Mouse (Mus musculus): ENCODE data around the gene Hsd11b1. TPM values are rescaled to one million over a fixed set of nuclear protein-coding genes. Genes with fewer than 3 reads are reported as not detected.

Hsd11b1 gene
- polyA plus RNA-seq, 1 experiment from 2014 or later: 2.2 TPM

- Histone ChIP-seq H3K36me3 (ENCODE audit: control insufficient read depth, insufficient read depth, low read length) (no peaks in the 10 kb centered on the region), H3K4me1 (ENCODE audit: control insufficient read depth, insufficient read depth, low read length) (no peaks in the 10 kb centered on the region), H3K9ac (ENCODE audit: low read depth, low read length) (no peak overlapping the region), H3K4me2 (no peak overlapping the region), H3K9me3 (replicated peaks; ENCODE audit: control insufficient read depth, low read length) (no peaks in the 10 kb centered on the region), H3K27ac (ENCODE audit: low read depth, low read length) (no peak overlapping the region), H3K4me3 (ENCODE audit: low read depth, low read length) (no peak overlapping the region), H3K27me3 (ENCODE audit: control insufficient read depth, insufficient read depth, low read length) (no peaks in the 10 kb centered on the region)
- WGBS (ENCODE audit: insufficient replicate concordance): 83% methylated on average over 18 of the region's 18 CpGs
- ATAC-seq (replicated peaks; ENCODE audit: insufficient number of reproducible peaks, low FRiP score, low TSS enrichment): no peak
Measured at GRCm38 (mm10) chr1:193197494-193198205, 66.2 kb downstream of the Hsd11b1 start.

- Histone ChIP-seq H3K9me3 (replicated peaks; ENCODE audit: control insufficient read depth, low read length) (no peaks in the 10 kb centered on the region), H3K4me2 (no peak overlapping the region), H3K4me1 (ENCODE audit: control insufficient read depth, insufficient read depth, low read length) (peaks cover 2% of the 10 kb centered on the region), H3K27me3 (ENCODE audit: control insufficient read depth, insufficient read depth, low read length) (no peaks in the 10 kb centered on the region), H3K4me3 (ENCODE audit: low read depth, low read length) (no peak overlapping the region), H3K36me3 (ENCODE audit: control insufficient read depth, insufficient read depth, low read length) (no peaks in the 10 kb centered on the region), H3K27ac (ENCODE audit: low read depth, low read length) (no peak overlapping the region), H3K9ac (ENCODE audit: low read depth, low read length) (no peak overlapping the region)
- 48% methylated on average over 3 of the region's 3 CpGs for WGBS (ENCODE audit: insufficient replicate concordance)
- ATAC-seq (replicated peaks; ENCODE audit: insufficient number of reproducible peaks, low FRiP score, low TSS enrichment): no peak
Measured at GRCm38 (mm10) chr1:193195169-193195810, 68.6 kb downstream of the Hsd11b1 start.

- no peaks in the 10 kb centered on the region for H3K27me3 ChIP-seq (ENCODE audit: control insufficient read depth, insufficient read depth, low read length)
- H3K9me3 ChIP-seq (replicated peaks; ENCODE audit: control insufficient read depth, low read length): no peaks in the 10 kb centered on the region
- H3K9ac ChIP-seq (ENCODE audit: low read depth, low read length): no peak overlapping the region
- 86% methylated on average over 3 of the region's 3 CpGs for WGBS (ENCODE audit: insufficient replicate concordance)
- H3K4me3 ChIP-seq (ENCODE audit: low read depth, low read length): no peak overlapping the region
- H3K4me2 ChIP-seq: no peak overlapping the region
- peaks cover 9% of the 10 kb centered on the region for H3K4me1 ChIP-seq (ENCODE audit: control insufficient read depth, insufficient read depth, low read length)
- no peak; the same call in 1 of the 2 replicates for ATAC-seq (replicated peaks; ENCODE audit: insufficient number of reproducible peaks, low FRiP score, low TSS enrichment)
- H3K27ac ChIP-seq (ENCODE audit: low read depth, low read length): no peak overlapping the region
- H3K36me3 ChIP-seq (ENCODE audit: control insufficient read depth, insufficient read depth, low read length): no peaks in the 10 kb centered on the region
Measured at GRCm38 (mm10) chr1:193194416-193195140, 69.3 kb downstream of the Hsd11b1 start.

GRCm38 (mm10) chr1:193191675-193192283 is 72.1 kb downstream of the Hsd11b1 start:
- WGBS (ENCODE audit: insufficient replicate concordance): 77% methylated on average over 7 of the region's 7 CpGs

GRCm38 (mm10) chr1:193189771-193190170 is 74.1 kb downstream of the Hsd11b1 start:
- ATAC-seq (replicated peaks; ENCODE audit: insufficient number of reproducible peaks, low FRiP score, low TSS enrichment): 0 out of 2 replicates have a peak, but pooled peaks have one; percentile 20
- peaks cover 22% of the 10 kb centered on the region for H3K4me1 ChIP-seq (ENCODE audit: control insufficient read depth, insufficient read depth, low read length)
- H3K27ac ChIP-seq (ENCODE audit: low read depth, low read length): peak overlapping the region; percentile 82
- H3K4me3 ChIP-seq (ENCODE audit: low read depth, low read length): no peak overlapping the region
- no peaks in the 10 kb centered on the region for H3K9me3 ChIP-seq (replicated peaks; ENCODE audit: control insufficient read depth, low read length)
- no peaks in the 10 kb centered on the region for H3K36me3 ChIP-seq (ENCODE audit: control insufficient read depth, insufficient read depth, low read length)
- H3K9ac ChIP-seq (ENCODE audit: low read depth, low read length): peak overlapping the region; percentile 47; the same call in 1 of the 2 replicates
- WGBS (ENCODE audit: insufficient replicate concordance): 29% methylated on average over 3 of the region's 3 CpGs
- no peak overlapping the region for H3K4me2 ChIP-seq
- no peaks in the 10 kb centered on the region for H3K27me3 ChIP-seq (ENCODE audit: control insufficient read depth, insufficient read depth, low read length)

More at GRCm38 (mm10) chr1:193191675-193192283, 72.1 kb downstream of the Hsd11b1 start:
- Histone ChIP-seq H3K27ac (ENCODE audit: low read depth, low read length) (no peak overlapping the region), H3K36me3 (ENCODE audit: control insufficient read depth, insufficient read depth, low read length) (no peaks in the 10 kb centered on the region), H3K4me2 (no peak overlapping the region), H3K4me3 (ENCODE audit: low read depth, low read length) (no peak overlapping the region), H3K27me3 (ENCODE audit: control insufficient read depth, insufficient read depth, low read length) (no peaks in the 10 kb centered on the region), H3K4me1 (ENCODE audit: control insufficient read depth, insufficient read depth, low read length) (peaks cover 22% of the 10 kb centered on the region), H3K9ac (ENCODE audit: low read depth, low read length) (no peak overlapping the region), H3K9me3 (replicated peaks; ENCODE audit: control insufficient read depth, low read length) (no peaks in the 10 kb centered on the region)
- no peak for ATAC-seq (replicated peaks; ENCODE audit: insufficient number of reproducible peaks, low FRiP score, low TSS enrichment)

- Histone ChIP-seq H3K4me3 (ENCODE audit: low read depth, low read length) (no peak overlapping the region), H3K4me1 (ENCODE audit: control insufficient read depth, insufficient read depth, low read length) (peaks cover 22% of the 10 kb centered on the region), H3K27ac (ENCODE audit: low read depth, low read length) (peak overlapping the region; percentile 82), H3K9ac (ENCODE audit: low read depth, low read length) (peak overlapping the region; percentile 47; the same call in 1 of the 2 replicates), H3K9me3 (replicated peaks; ENCODE audit: control insufficient read depth, low read length) (no peaks in the 10 kb centered on the region), H3K27me3 (ENCODE audit: control insufficient read depth, insufficient read depth, low read length) (no peaks in the 10 kb centered on the region), H3K4me2 (no peak overlapping the region), H3K36me3 (ENCODE audit: control insufficient read depth, insufficient read depth, low read length) (no peaks in the 10 kb centered on the region)
- WGBS (ENCODE audit: insufficient replicate concordance): 23% methylated on average over 9 of the region's 9 CpGs
- ATAC-seq (replicated peaks; ENCODE audit: insufficient number of reproducible peaks, low FRiP score, low TSS enrichment): peak; percentile 88
Measured at GRCm38 (mm10) chr1:193189151-193189621, 74.7 kb downstream of the Hsd11b1 start.

- Histone ChIP-seq H3K9me3 (replicated peaks; ENCODE audit: control insufficient read depth, low read length) (no peaks in the 10 kb centered on the region), H3K4me3 (ENCODE audit: low read depth, low read length) (no peak overlapping the region), H3K27me3 (ENCODE audit: control insufficient read depth, insufficient read depth, low read length) (no peaks in the 10 kb centered on the region), H3K4me1 (ENCODE audit: control insufficient read depth, insufficient read depth, low read length) (peaks cover 22% of the 10 kb centered on the region), H3K4me2 (no peak overlapping the region), H3K36me3 (ENCODE audit: control insufficient read depth, insufficient read depth, low read length) (no peaks in the 10 kb centered on the region), H3K27ac (ENCODE audit: low read depth, low read length) (peak overlapping the region; percentile 82), H3K9ac (ENCODE audit: low read depth, low read length) (no peak overlapping the region)
- 73% methylated on average over 6 of the region's 6 CpGs for WGBS (ENCODE audit: insufficient replicate concordance)
- no peak for ATAC-seq (replicated peaks; ENCODE audit: insufficient number of reproducible peaks, low FRiP score, low TSS enrichment)
Measured at GRCm38 (mm10) chr1:193188257-193188656, 75.6 kb downstream of the Hsd11b1 start.

- Histone ChIP-seq H3K4me1 (ENCODE audit: control insufficient read depth, insufficient read depth, low read length) (no peaks in the 10 kb centered on the region), H3K4me2 (no peak overlapping the region), H3K36me3 (ENCODE audit: control insufficient read depth, insufficient read depth, low read length) (no peaks in the 10 kb centered on the region), H3K27ac (ENCODE audit: low read depth, low read length) (no peak overlapping the region), H3K9me3 (replicated peaks; ENCODE audit: control insufficient read depth, low read length) (no peaks in the 10 kb centered on the region), H3K4me3 (ENCODE audit: low read depth, low read length) (no peak overlapping the region), H3K9ac (ENCODE audit: low read depth, low read length) (no peak overlapping the region), H3K27me3 (ENCODE audit: control insufficient read depth, insufficient read depth, low read length) (no peaks in the 10 kb centered on the region)
- no peak for ATAC-seq (replicated peaks; ENCODE audit: insufficient number of reproducible peaks, low FRiP score, low TSS enrichment)
- WGBS (ENCODE audit: insufficient replicate concordance): 85% methylated on average over 3 of the region's 3 CpGs
Measured at GRCm38 (mm10) chr1:193181104-193181503, 82.8 kb downstream of the Hsd11b1 start.
